Mouse (Mus musculus) lung, postnatal 4 days (tissue): ENCODE results near the gene Tbc1d24.

Source experiments
- DNase-seq, 2 experiments: peaks; one replicate each; pipeline ENCODE4 v3.0.0; 2021

Tbc1d24 gene

GRCm38 (mm10) chr17:24171738-24172137 lies 33.6 kb downstream of the Tbc1d24 start:
- peak in 1 of 2 experiments; percentile 22 for DNase-seq

GRCm38 (mm10) chr17:24170729-24171128 lies 34.6 kb downstream of the Tbc1d24 start:
- peak; percentile 17 to 25 for DNase-seq

GRCm38 (mm10) chr17:24170125-24170524 lies 35.2 kb downstream of the Tbc1d24 start:
- DNase-seq: peak in 1 of 2 experiments; percentile 16

GRCm38 (mm10) chr17:24169317-24170065 lies 35.9 kb downstream of the Tbc1d24 start, which contains the start of gene Atp6v0c:
TSS of gene Atp6v0c (minus strand) at chr17:24169702.
- peak; percentile 94 to 95 for DNase-seq

GRCm38 (mm10) chr17:24168590-24169277 lies 36.6 kb downstream of the Tbc1d24 start:
- peak; percentile 65 to 74 for DNase-seq

GRCm38 (mm10) chr17:24167891-24168505 lies 37.4 kb downstream of the Tbc1d24 start:
- DNase-seq: no peak

- no peak for DNase-seq
Measured at GRCm38 (mm10) chr17:24167120-24167519, 38.2 kb downstream of the Tbc1d24 start.

GRCm38 (mm10) chr17:24164566-24165259 lies 40.6 kb downstream of the Tbc1d24 start:
- DNase-seq: peak; percentile 45 to 48

GRCm38 (mm10) chr17:24163176-24163962 lies 42.0 kb downstream of the Tbc1d24 start, which contains the start of gene Amdhd2:
TSS of gene Amdhd2 (minus strand) at chr17:24163766.
- peak; percentile 96 to 98 for DNase-seq

GRCm38 (mm10) chr17:24162584-24163175 lies 42.7 kb downstream of the Tbc1d24 start:
- DNase-seq: peak; percentile 52

GRCm38 (mm10) chr17:24161466-24161865 lies 43.9 kb downstream of the Tbc1d24 start:
- peak; percentile 34 to 60 for DNase-seq

- no peak for DNase-seq
Measured at GRCm38 (mm10) chr17:24157526-24157925, 47.8 kb downstream of the Tbc1d24 start.

- DNase-seq: no peak
Measured at GRCm38 (mm10) chr17:24157121-24157520, 48.2 kb downstream of the Tbc1d24 start.

- DNase-seq: no peak
Measured at GRCm38 (mm10) chr17:24156394-24156793, 49.0 kb downstream of the Tbc1d24 start.

- no peak for DNase-seq
Measured at GRCm38 (mm10) chr17:24155742-24156141, 49.6 kb downstream of the Tbc1d24 start.

- DNase-seq: peak in 1 of 2 experiments; percentile 24
Measured at GRCm38 (mm10) chr17:24154463-24154862, 50.9 kb downstream of the Tbc1d24 start.

- peak; percentile 83 to 88 for DNase-seq
Measured at GRCm38 (mm10) chr17:24151890-24152563, 53.3 kb downstream of the Tbc1d24 start.

GRCm38 (mm10) chr17:24151382-24151781 lies 54.0 kb downstream of the Tbc1d24 start:
- DNase-seq: no peak

- DNase-seq: no peak
Measured at GRCm38 (mm10) chr17:24150824-24151223, 54.5 kb downstream of the Tbc1d24 start, which contains the start of gene Pdpk1. TSS of gene Pdpk1 (minus strand) at chr17:24150924.

GRCm38 (mm10) chr17:24149421-24149820 lies 55.9 kb downstream of the Tbc1d24 start:
- no peak for DNase-seq

GRCm38 (mm10) chr17:24142897-24143296 lies 62.5 kb downstream of the Tbc1d24 start:
- DNase-seq: no peak
